Mouse (Mus musculus): ENCODE data around the gene Tmem200b.

Gene Tmem200b

GRCm38 (mm10) chr4:131921461-131922346 is at the start of gene Tmem200b:
Gene Tmem200b (plus strand): TSS chr4:131921771.
- no peak for DNase-seq (ENCODE audit: low spot score in 2 of 2)

- no peak for DNase-seq (ENCODE audit: low spot score in 2 of 2)
Measured at GRCm38 (mm10) chr4:131872672-131873292, 48.8 kb upstream of the Tmem200b start.

DNA sequence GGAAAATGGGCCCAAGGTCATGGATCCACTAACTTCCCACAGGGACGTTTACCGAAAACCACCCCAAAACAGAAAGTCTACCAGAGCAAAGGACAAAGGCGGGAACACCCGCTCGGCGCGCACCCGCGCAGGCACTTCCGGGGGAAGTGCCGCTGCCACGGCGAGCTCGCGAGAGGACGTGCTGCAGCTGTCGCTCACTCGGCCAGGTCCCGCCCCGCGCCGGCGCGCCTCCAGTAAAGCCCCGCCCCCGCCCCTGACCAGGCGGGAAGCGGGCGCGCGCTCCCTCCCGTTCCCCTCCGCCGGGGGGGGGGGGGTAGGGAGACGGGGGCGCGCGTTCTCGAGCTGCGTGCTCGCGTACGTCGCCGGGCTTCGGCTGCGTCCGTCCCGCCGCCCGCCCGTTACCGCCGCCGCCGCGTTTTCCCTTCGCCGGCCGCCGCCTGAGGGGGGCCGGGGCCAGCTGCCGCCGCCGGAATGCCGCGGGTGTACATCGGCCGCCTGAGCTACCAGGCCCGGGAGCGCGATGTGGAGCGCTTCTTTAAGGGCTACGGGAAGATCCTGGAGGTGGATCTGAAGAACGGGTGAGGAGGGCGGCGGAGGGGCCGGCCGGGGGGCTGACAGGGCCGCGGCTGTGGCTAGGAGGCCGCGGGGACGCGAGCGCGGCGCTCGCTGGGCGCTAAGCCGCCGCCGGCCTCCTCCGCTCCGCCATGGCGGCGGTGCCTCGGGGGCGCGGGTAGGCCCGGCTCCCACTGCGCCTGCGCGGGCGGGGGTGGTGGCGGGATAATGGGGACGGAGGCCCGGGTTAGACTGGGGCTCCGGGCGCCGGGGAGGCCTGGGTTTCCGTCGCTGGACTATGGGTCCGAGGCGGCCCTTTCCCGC is 48.0 kb upstream of the Tmem200b start, which contains the start of gene Srsf4:
Gene Srsf4, plus strand, starts transcription at position 325 of the 876 bp plus-strand sequence.
- DNase-seq (ENCODE audit: low spot score in 2 of 2), result peak; percentile 93 to 95

DNA sequence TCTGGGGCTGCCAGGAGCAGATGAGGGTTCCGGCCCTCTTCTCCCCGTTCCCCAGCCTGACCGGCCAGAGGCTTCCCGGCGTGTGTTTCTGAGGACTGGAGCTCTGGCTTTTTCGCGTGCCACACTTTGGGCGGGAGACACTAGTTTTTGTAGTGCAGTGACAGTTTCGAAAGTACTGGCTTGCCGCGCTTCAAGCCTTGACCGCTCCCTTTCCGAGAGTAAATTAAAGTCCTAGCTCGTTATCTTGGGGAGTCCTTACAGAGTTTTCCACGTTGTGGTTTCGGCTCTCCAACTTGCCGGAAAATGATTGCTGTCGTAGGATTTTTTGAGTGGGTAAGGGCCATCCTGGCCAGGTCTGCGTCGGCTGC is 47.4 kb upstream of the Tmem200b start:
- DNase-seq (ENCODE audit: low spot score in 2 of 2), result no peak

- no peak for DNase-seq (ENCODE audit: low spot score in 2 of 2)
Measured at GRCm38 (mm10) chr4:131874567-131874966, 47.0 kb upstream of the Tmem200b start.

DNA sequence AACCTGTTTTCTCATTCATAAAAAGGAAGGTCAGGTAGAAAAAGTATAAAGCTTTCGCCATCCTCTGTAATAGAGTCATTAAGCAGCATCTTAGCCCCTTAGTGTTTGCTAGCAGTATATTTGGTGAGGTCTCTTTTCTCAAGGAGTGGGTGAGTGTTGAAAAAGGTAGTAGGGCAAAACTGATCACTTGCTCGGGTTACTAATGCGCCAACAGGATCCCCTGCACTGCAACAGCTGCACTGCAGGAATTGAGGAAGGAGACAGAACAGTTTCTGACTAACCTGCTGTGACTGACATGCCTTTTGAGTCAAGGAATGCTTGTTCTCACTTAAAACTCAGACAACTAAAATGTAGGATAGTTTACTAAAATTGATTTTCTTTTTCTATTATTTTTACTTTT is 46.3 kb upstream of the Tmem200b start:
- DNase-seq (ENCODE audit: low spot score in 2 of 2), result no peak

GRCm38 (mm10) chr4:131876836-131877235 is 44.7 kb upstream of the Tmem200b start:
- DNase-seq (ENCODE audit: low spot score in 2 of 2), result no peak

- no peak for DNase-seq (ENCODE audit: low spot score in 2 of 2)
Measured at GRCm38 (mm10) chr4:131879692-131880091, 41.9 kb upstream of the Tmem200b start.

- DNase-seq (ENCODE audit: low spot score in 2 of 2), result no peak
Measured at GRCm38 (mm10) chr4:131881306-131881705, 40.3 kb upstream of the Tmem200b start.

GRCm38 (mm10) chr4:131883571-131883970 is 38.0 kb upstream of the Tmem200b start:
- no peak for DNase-seq (ENCODE audit: low spot score in 2 of 2)

DNA sequence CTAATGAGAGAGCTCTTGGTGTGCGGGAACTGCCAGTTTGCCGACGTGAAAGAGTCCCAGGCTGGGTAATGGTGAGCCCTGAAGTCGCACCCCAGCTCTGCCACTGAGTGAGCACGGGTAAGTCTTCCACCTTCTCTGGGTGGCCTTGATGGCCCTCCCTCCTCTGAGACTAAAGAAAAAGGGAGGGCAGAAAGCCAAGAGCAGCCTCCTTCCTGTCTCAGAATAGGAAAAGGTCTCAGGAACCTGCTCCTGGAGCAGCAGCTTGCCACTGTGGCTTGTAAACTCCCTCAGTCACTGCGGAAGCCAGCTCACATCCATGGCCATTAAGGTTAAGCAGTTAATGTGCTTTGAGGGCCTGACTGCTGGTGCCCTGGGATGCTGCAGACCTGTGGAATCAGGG is 36.2 kb upstream of the Tmem200b start:
- no peak for DNase-seq (ENCODE audit: low spot score in 2 of 2)

GRCm38 (mm10) chr4:131888564-131888963 is 33.0 kb upstream of the Tmem200b start:
- DNase-seq (ENCODE audit: low spot score in 2 of 2), result no peak

DNA sequence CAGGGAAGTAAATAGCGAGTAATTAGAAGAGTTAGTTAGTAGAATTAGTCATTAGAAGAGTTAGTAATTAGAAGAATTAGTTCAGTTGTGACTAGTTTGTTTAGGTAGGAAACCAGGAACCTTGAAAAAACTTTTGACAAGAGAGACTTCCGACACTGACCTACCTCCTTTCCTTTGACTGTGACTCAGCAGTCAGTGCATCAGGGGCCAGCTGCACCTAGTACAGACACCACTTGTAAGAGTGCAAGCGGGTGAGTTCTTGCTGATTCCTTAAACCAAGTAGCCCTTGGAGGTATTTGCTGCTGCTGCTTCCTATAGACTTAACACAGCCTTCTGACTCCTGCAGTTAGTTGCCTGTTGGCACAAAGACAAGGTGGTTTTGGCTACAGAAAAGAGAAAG is 30.9 kb upstream of the Tmem200b start:
- no peak for DNase-seq (ENCODE audit: low spot score in 2 of 2)

DNA sequence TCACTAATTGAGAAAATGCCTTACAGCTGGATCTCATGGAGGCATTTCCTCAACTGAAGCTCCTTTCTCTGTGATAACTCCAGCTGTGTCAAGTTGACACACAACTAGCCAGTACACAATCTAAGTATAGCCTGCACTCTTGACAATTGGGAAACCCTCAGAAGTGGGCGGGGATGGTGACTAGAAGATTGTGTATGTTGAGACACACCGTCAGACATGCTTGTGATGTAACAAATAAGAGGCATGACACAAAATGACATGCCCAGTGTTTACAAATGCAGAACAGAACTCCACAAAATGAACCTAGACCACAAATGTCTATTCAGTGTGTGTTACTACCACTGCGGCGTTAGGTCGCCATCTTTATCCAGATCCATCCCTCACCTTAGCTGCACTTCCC is 24.5 kb upstream of the Tmem200b start:
- DNase-seq (ENCODE audit: low spot score in 2 of 2), result no peak

DNA sequence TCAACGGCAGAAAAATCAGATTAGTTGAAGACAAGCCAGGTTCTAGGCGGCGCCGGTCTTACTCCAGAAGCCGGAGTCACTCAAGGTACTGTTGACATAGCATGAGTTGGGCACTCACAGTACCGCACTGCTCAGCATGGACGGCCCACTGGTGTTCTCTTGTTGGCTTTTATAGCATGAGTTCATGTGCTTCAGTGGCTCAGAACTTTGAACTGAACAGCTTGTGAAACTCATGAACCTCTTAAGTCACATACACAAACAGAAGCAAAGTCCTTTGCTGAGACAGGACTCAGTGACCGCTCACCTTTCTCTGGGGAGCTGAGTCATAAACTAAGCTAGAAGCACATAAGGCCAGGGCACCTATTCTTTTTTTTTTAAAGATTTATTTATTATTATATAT is 23.8 kb upstream of the Tmem200b start:
- DNase-seq (ENCODE audit: low spot score in 2 of 2), result no peak

DNA sequence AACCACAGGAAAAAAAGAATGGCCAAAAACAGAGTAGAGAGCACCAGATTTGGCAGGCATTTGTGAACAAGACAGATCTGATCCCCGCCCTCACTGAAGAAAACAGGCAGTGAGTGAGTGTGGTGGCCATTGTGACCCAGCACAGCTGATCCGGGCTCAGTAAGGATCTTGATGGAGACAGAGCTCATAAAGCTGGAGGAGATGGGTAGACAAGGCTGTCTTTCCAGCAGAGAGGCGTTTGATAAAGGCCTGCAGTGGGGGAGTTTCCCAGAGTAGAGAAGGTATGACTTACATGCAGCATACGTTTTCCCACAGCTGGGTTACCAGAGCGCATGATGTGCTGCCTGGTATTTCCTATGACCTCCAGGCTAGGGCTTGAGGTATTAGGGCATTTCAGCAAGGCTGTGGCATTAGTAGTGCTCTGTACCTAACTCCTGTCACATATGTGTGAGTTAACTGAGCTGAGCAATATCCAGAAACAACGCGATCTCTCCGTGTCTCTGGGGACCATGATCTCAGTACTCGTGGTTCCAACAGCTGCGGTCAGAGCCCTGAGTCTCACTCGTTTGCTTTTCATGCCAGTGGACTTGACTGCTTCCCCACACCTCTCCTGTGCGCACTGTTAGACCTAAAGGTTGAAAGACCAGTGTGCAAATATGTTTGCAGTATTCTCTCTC is 22.9 kb upstream of the Tmem200b start:
- DNase-seq (ENCODE audit: low spot score in 2 of 2), result no peak

DNA sequence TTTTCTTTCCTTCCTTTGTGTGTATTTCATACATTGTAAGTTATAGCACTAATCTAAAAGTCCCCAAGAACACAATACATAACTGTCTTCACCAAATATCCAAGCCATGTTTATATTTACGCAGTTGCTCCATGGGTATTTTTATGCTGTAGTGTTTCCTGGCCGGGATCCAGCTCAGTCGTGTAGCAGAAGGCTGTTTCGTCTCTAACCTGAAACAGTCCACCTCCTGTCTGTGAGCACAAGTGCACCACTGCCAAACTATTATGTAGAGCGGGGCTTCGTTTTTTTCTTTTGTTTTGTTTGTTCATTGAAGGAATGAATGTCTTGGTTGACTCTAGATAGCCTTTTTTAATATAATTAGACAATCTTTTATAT is 22.4 kb upstream of the Tmem200b start:
- DNase-seq (ENCODE audit: low spot score in 2 of 2), result no peak

DNA sequence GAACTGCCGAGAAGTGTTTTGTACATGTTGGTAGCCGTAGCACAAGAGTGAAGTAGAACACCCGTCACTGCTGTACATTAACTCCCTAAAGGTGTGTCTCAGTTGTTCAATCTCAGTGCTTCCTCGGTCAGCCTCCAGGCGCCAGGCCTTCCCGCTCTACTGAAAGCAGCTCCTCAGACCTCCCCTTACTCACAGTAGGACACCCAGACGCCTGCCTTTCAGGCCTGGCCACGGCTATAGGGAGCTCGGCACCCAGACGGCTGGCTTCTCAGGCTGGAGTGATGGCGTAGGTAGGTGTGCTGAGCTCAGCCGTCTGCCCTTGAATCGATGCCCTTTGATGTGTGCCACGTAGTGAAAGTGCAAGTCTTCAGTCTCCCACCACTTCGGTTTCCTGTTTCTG is 20.5 kb upstream of the Tmem200b start:
- no peak for DNase-seq (ENCODE audit: low spot score in 2 of 2)

GRCm38 (mm10) chr4:131904478-131904877 is 17.1 kb upstream of the Tmem200b start:
- DNase-seq (ENCODE audit: low spot score in 2 of 2), result peak in 1 of 2 experiments; percentile 23

DNA sequence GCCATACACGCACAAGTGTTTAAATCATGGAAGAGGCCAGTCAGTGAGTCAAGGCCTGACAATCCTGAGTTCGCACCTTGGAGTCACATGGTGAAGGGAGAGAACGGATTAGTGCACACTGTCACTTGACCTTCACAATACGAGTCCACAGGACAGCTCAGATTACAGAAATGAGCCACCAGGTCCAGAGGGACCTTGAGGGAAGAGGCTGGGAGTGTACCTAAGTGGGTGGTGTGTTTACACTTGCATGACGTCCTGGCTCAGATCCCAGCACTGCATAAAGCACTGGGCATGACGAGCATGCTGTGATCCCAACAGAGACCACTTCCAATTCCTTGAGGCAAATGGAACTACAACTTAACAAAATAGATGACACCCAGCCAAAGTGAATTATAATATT is 15.1 kb upstream of the Tmem200b start:
- DNase-seq (ENCODE audit: low spot score in 2 of 2), result no peak

DNA sequence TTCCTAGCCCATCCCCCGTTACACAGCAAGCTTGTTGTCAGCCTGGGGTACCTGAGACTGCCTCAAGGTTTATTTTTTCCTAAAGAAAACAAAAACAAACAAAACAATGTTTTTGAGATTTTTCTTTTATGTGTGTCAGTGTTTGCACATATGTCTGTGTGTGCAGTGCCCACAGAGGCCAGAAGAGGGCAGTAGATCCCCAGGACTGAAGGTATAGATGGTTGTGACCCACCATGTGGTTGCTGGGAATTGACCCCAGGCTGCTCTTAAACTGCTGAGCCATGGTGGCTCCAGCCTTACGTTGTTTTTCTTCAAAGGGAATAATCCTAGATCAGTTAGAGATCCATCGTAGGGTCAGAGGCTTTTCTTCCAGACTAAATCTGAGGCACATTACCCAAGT is 13.7 kb upstream of the Tmem200b start:
- no peak for DNase-seq (ENCODE audit: low spot score in 2 of 2)

Data from urinary bladder, postnatal 4 days (tissue).